Mouse (Mus musculus): Measurements from ENCODE around the gene Kdelc2. TPM values are rescaled to one million over a fixed set of nuclear protein-coding genes. Genes with fewer than 3 reads are reported as not detected.
A peak's percentile ranks its signal among the peaks of the same experiment; 100 is the strongest.

The Kdelc2 gene
- total and polyA plus RNA-seq, 3 experiments: not detected

DNA sequence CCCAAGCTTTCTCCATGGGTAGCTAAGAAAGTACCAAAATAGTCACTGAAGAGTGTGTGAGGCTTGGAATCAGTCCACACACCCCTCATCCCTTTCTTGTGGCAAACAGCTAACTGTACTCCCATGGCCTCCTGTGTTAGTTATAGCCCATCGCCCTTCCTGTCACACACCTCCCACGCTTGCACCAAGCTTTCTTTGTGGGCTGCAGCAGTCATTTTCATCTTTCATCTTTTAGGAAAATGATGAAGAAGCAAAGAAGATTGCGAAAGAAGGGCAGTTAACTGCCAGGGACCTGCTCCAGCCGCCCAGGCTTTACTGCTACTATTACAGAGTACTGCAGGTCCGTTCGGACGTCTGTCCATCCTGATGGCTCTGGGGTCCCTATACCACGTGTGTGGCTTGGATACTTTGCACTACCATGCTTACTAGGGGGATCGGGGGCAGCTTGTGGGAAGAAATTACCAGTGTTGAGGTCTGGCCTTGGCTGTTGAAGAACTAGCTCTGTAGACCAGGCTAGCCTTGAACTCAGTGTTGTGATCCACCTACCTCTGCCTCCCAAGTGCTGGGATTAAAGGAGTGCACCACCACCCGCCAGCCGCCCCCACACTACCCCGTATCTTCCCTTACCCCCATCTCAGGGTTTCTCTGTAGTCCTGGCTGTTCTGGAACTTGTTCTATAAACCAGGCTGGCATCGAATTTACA, 14.0 kb downstream of the Kdelc2 start:
- dilution Hi-C loops (cut with MboI; ENCODE audit: extremely low pct_ligation_motif_present, extremely low pct_unique_long_range_greater_than_20kb, low sequenced_read_pairs): no loop called here

DNA sequence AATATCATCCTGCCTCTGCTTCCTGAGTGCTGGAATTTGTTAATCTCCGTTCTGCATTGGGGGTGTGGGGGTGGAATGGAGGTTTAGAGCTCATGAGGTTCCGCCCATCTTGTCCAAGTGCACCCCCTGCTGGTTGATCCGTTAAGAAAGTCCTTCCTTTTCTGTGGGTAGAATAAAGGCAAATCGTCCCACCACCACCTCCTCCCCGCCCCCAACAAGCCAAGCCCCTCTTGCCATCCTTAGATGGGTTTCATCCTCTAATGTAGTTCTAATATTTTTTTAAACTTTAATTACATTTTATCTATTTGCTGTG, 14.5 kb downstream of the Kdelc2 start:
- Histone ChIP-seq H3K9me3 (replicated peaks; ENCODE audit: low read length) (no peaks in the 10 kb centered on the region), H3K4me1 (ENCODE audit: control insufficient read depth in 1 of 2, insufficient read depth in 2 of 2) (peaks cover 7 to 19% of the 10 kb centered on the region in 2 experiments; a peak in 3 of 4 replicates), H3K36me3 (replicated peaks in 1 of 2; ENCODE audit: control insufficient read depth in 1 of 2, insufficient read depth in 1 of 2, low read length in 1 of 2) (no peaks in the 10 kb centered on the region), H3K9ac (ENCODE audit: insufficient read depth, low read depth) (no peak overlapping the region), H3K4me3 (replicated peaks in 1 of 3; ENCODE audit: low read depth in 2 of 3, low read length in 2 of 3, poor library complexity in 1 of 3) (peak overlapping the region in 1 of 3 experiments; percentile 23), H3K27ac (ENCODE audit: insufficient read depth, low read depth) (no peak overlapping the region), H3K79me2 (replicated peaks; ENCODE audit: control insufficient read depth, extremely low read depth, insufficient read depth, poor library complexity, severe bottlenecking) (no peaks in the 10 kb centered on the region), H3K4me2 (ENCODE audit: insufficient read depth, low read depth, poor library complexity, severe bottlenecking) (peak overlapping the region; percentile 37; the same call in 1 of the 2 replicates), H3K27me3 (replicated peaks) (no peaks in the 10 kb centered on the region)
- TF ChIP-seq ZC3H11A (IDR thresholded peaks at IDR 0.05; ENCODE audit: low read depth, low read length) (peak; percentile 46; the same call in 1 of the 2 replicates), JUN (IDR thresholded peaks at IDR 0.05; ENCODE audit: insufficient read depth, low read depth, low read length) (no peak), SMC3 (IDR thresholded peaks at IDR 0.05; ENCODE audit: low read depth, low read length) (peak; percentile 89), UBTF (IDR thresholded peaks at IDR 0.05; ENCODE audit: low read depth, low read length) (no peak), RAD21 (IDR thresholded peaks at IDR 0.05; ENCODE audit: low read depth, low read length) (peak; percentile 86), MAZ (IDR thresholded peaks at IDR 0.05; ENCODE audit: low read depth, low read length) (peak; percentile 44; the same call in 1 of the 2 replicates), CTCF (conservative IDR thresholded peaks at IDR 0.05 in 1 of 2, IDR thresholded peaks at IDR 0.05 in 1 of 2; ENCODE audit: low read depth in 2 of 2, low read length in 2 of 2) (peak; percentile 34 to 88; a peak in 3 of 4 replicates)
- in situ Hi-C loops (cut with MboI; ENCODE audit: low pct_ligation_motif_present, low pct_unique_long_range_greater_than_20kb, low sequenced_read_pairs) (loop anchor here (5.0 kb wide), 1 partner anchor 151 kb away; the partner anchor contains the start of gene Ddx10), dilution Hi-C loops (cut with MboI; ENCODE audit: extremely low pct_ligation_motif_present, extremely low pct_unique_long_range_greater_than_20kb, low sequenced_read_pairs) (no loop called here)
- peak; percentile 81 for DNase-seq (ENCODE audit: extremely low read depth)

More for the DNA sequence above, 14.0 kb downstream of the Kdelc2 start:
- H3K79me2 ChIP-seq (replicated peaks; ENCODE audit: control insufficient read depth, extremely low read depth, insufficient read depth, poor library complexity, severe bottlenecking): no peaks in the 10 kb centered on the region
- peak overlapping the region in 1 of 3 experiments; percentile 23 for H3K4me3 ChIP-seq (replicated peaks in 1 of 3; ENCODE audit: low read depth in 2 of 3, low read length in 2 of 3, poor library complexity in 1 of 3)
- in situ Hi-C loops (cut with MboI; ENCODE audit: low pct_ligation_motif_present, low pct_unique_long_range_greater_than_20kb, low sequenced_read_pairs): loop anchor here (5.0 kb wide), 1 partner anchor 151 kb away; the partner anchor contains the start of gene Ddx10
- no peaks in the 10 kb centered on the region for H3K27me3 ChIP-seq (replicated peaks)
- no peak overlapping the region for H3K27ac ChIP-seq (ENCODE audit: insufficient read depth, low read depth)
- no peaks in the 10 kb centered on the region for H3K36me3 ChIP-seq (replicated peaks in 1 of 2; ENCODE audit: control insufficient read depth in 1 of 2, insufficient read depth in 1 of 2, low read length in 1 of 2)
- peak overlapping the region; percentile 37; the same call in 1 of the 2 replicates for H3K4me2 ChIP-seq (ENCODE audit: insufficient read depth, low read depth, poor library complexity, severe bottlenecking)
- H3K9me3 ChIP-seq (replicated peaks; ENCODE audit: low read length): no peaks in the 10 kb centered on the region
- H3K9ac ChIP-seq (ENCODE audit: insufficient read depth, low read depth): no peak overlapping the region
- no peak for TF ChIP-seq E2F4 (IDR thresholded peaks at IDR 0.05; ENCODE audit: insufficient replicate concordance, low read depth, low read length)
- TF ChIP-seq NELFE (IDR thresholded peaks at IDR 0.05; ENCODE audit: low read depth, low read length): no peak
- DNase-seq (ENCODE audit: extremely low read depth): no peak
- H3K4me1 ChIP-seq (ENCODE audit: control insufficient read depth in 1 of 2, insufficient read depth in 2 of 2): peaks cover 7 to 17% of the 10 kb centered on the region in 2 experiments; a peak in 3 of 4 replicates

DNA sequence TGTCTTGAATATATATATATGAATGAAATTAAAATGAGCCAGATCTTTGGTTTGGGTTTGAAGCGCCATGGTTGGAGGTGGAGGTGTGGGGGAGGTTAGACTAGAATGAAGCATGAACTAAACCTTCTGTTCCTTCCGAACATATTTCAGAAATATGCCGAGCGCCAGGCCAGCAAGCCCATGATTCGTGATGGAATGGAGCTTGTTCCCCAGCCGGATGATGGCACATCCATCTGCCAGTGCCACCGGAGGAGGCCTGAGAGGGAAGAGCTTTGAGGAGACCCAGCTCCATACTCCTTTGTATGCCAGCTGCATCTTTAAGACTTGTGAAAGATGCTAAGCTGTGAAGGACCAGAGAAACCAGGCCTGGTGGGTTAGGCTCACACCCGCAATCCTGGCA, 15.7 kb downstream of the Kdelc2 start:
- no peaks in the 10 kb centered on the region for H3K9me3 ChIP-seq (replicated peaks; ENCODE audit: low read length)
- H3K4me2 ChIP-seq (ENCODE audit: insufficient read depth, low read depth, poor library complexity, severe bottlenecking): no peak overlapping the region
- peaks cover 7 to 22% of the 10 kb centered on the region in 2 experiments; a peak in 3 of 4 replicates for H3K4me1 ChIP-seq (ENCODE audit: control insufficient read depth in 1 of 2, insufficient read depth in 2 of 2)
- no peak overlapping the region for H3K27ac ChIP-seq (ENCODE audit: insufficient read depth, low read depth)
- in situ Hi-C loops (cut with MboI; ENCODE audit: low pct_ligation_motif_present, low pct_unique_long_range_greater_than_20kb, low sequenced_read_pairs): loop anchor here (5.0 kb wide), 1 partner anchor 152 kb away; the partner anchor contains the start of gene Ddx10
- no peaks in the 10 kb centered on the region for H3K79me2 ChIP-seq (replicated peaks; ENCODE audit: control insufficient read depth, extremely low read depth, insufficient read depth, poor library complexity, severe bottlenecking)
- no peaks in the 10 kb centered on the region for H3K27me3 ChIP-seq (replicated peaks)
- H3K4me3 ChIP-seq (replicated peaks in 1 of 3; ENCODE audit: low read depth in 2 of 3, low read length in 2 of 3, poor library complexity in 1 of 3): no peak overlapping the region
- no peak overlapping the region for H3K9ac ChIP-seq (ENCODE audit: insufficient read depth, low read depth)
- H3K36me3 ChIP-seq (replicated peaks in 1 of 2; ENCODE audit: control insufficient read depth in 1 of 2, insufficient read depth in 1 of 2, low read length in 1 of 2): no peaks in the 10 kb centered on the region
- dilution Hi-C loops (cut with MboI; ENCODE audit: extremely low pct_ligation_motif_present, extremely low pct_unique_long_range_greater_than_20kb, low sequenced_read_pairs): no loop called here
- TF ChIP-seq ZKSCAN1 (IDR thresholded peaks at IDR 0.05; ENCODE audit: borderline replicate concordance, low read depth, low read length) (no peak), KAT2A (IDR thresholded peaks at IDR 0.05; ENCODE audit: insufficient replicate concordance, low read length) (no peak), ELF1 (IDR thresholded peaks at IDR 0.05; ENCODE audit: low read depth, low read length) (no peak), MAFK (IDR thresholded peaks at IDR 0.05; ENCODE audit: insufficient replicate concordance, low read length) (no peak), CTCF (conservative IDR thresholded peaks at IDR 0.05 in 1 of 2, IDR thresholded peaks at IDR 0.05 in 1 of 2; ENCODE audit: low read depth in 2 of 2, low read length in 2 of 2) (no peak), NRF1 (IDR thresholded peaks at IDR 0.05; ENCODE audit: low read depth, low read length) (no peak), JUND (conservative IDR thresholded peaks at IDR 0.05; ENCODE audit: low read depth, low read length) (no peak), NELFE (IDR thresholded peaks at IDR 0.05; ENCODE audit: low read depth, low read length) (no peak), UBTF (IDR thresholded peaks at IDR 0.05; ENCODE audit: low read depth, low read length) (no peak), ZC3H11A (IDR thresholded peaks at IDR 0.05; ENCODE audit: low read depth, low read length) (no peak), MAZ (IDR thresholded peaks at IDR 0.05; ENCODE audit: low read depth, low read length) (no peak)
- no peak for DNase-seq (ENCODE audit: extremely low read depth)
